Mouse (Mus musculus) liver, adult 2 months (tissue): ENCODE measurements around the gene C2cd2.

Source experiments
- CTCF ChIP-seq: fragments of 200-500 bp; IDR thresholded peaks from 2 replicates; pipeline ENCODE4 v1.5.1; 2011; ENCODE audit warnings: low read depth, low read length, control low read depth
- POLR2A ChIP-seq: fragments of 200-500 bp; IDR thresholded peaks from 2 replicates; pipeline ENCODE4 v1.6.1; 2011; ENCODE audit warnings: low read length, control low read depth; ENCODE audit not compliant: insufficient read depth; ENCODE audit errors: extremely low read depth

GRCm38 (mm10) chr16:97995849-97996615 lies 33.6 kb upstream of the C2cd2 start:
- TF ChIP-seq CTCF (no peak), POLR2A (no peak)
